Mouse (Mus musculus): Measurements from ENCODE around the gene Vgf. TPM values are rescaled to one million over a fixed set of nuclear protein-coding genes. Genes with fewer than 3 reads are reported as not detected.

The Vgf gene
- total RNA-seq (2021): 100 to 1,000 TPM; 278 to 317 TPM
- long read RNA-seq, experiment 1, transcript Vgf-201 (2 exons, 2,553 nt): major isoform, 84 of 136 reads
- long read RNA-seq, experiment 1, transcript Vgf-203 (2 exons, 581 nt): minor isoform, 15 of 136 reads
- long read RNA-seq, experiment 1, partial matches to known transcripts: 0 of 136 reads
- long read RNA-seq, experiment 1, other reads (novel, unspliced or antisense): 37 of 136 reads
- long read RNA-seq, experiment 2, transcript Vgf-203 (2 exons, 581 nt): minor isoform, 8 of 147 reads
- long read RNA-seq, experiment 2, transcript Vgf-201 (2 exons, 2,553 nt): major isoform, 95 of 147 reads
- long read RNA-seq, experiment 2, partial matches to known transcripts: 0 of 147 reads
- long read RNA-seq, experiment 2, other reads (novel, unspliced or antisense): 44 of 147 reads

- DNase-seq (ENCODE audit: low spot score in 2 of 2): no peak
- intact Hi-C loops (cut with DNase I): no loop called here
These were observed at the start of gene Vgf for GRCm38 (mm10) chr5:137026092-137026491. Vgf (plus strand) TSS chr5:137026392.

- DNase-seq (ENCODE audit: low spot score in 2 of 2): no peak
- intact Hi-C loops (cut with DNase I): no loop called here
These were observed 48.4 kb upstream of the Vgf start for GRCm38 (mm10) chr5:136977769-136978168.

- no peak for DNase-seq (ENCODE audit: low spot score in 2 of 2)
- intact Hi-C loops (cut with DNase I): no loop called here
These were observed 46.4 kb upstream of the Vgf start for GRCm38 (mm10) chr5:136979762-136980161.

GRCm38 (mm10) chr5:136980974-136981373 is 45.2 kb upstream of the Vgf start:
- intact Hi-C loops (cut with DNase I): no loop called here
- no peak for DNase-seq (ENCODE audit: low spot score in 2 of 2)

- intact Hi-C loops (cut with DNase I): no loop called here
- peak in 1 of 2 experiments; percentile 39 for DNase-seq (ENCODE audit: low spot score in 2 of 2)
These were observed 43.8 kb upstream of the Vgf start for GRCm38 (mm10) chr5:136982338-136982930.

- intact Hi-C loops (cut with DNase I): no loop called here
- no peak for DNase-seq (ENCODE audit: low spot score in 2 of 2)
These were observed 41.4 kb upstream of the Vgf start for GRCm38 (mm10) chr5:136984828-136985227.

- peak; percentile 97 to 99 for DNase-seq (ENCODE audit: low spot score in 2 of 2)
- intact Hi-C loops (cut with DNase I): no loop called here
These were observed 39.5 kb upstream of the Vgf start, which contains the start of gene Plod3 for GRCm38 (mm10) chr5:136986695-136987137. Plod3 (plus strand) TSS chr5:136987019.

GRCm38 (mm10) chr5:136987138-136987933 is 38.9 kb upstream of the Vgf start:
- DNase-seq (ENCODE audit: low spot score in 2 of 2): peak; percentile 62 to 73
- intact Hi-C loops (cut with DNase I): no loop called here

- intact Hi-C loops (cut with DNase I): no loop called here
These were observed 38.3 kb upstream of the Vgf start, which contains the start of gene Znhit1 for GRCm38 (mm10) chr5:136987934-136988271. Znhit1 (minus strand) TSS chr5:136988021.

GRCm38 (mm10) chr5:136988420-136988819 is 37.8 kb upstream of the Vgf start:
- intact Hi-C loops (cut with DNase I): no loop called here
- DNase-seq (ENCODE audit: low spot score in 2 of 2): peak; percentile 68 to 69

More at GRCm38 (mm10) chr5:136987934-136988271, 38.3 kb upstream of the Vgf start, which contains the start of gene Znhit1:
- DNase-seq (ENCODE audit: low spot score in 2 of 2): peak in 1 of 2 experiments; percentile 23

GRCm38 (mm10) chr5:136989801-136990200 is 36.4 kb upstream of the Vgf start:
- intact Hi-C loops (cut with DNase I): no loop called here
- DNase-seq (ENCODE audit: low spot score in 2 of 2): no peak

- intact Hi-C loops (cut with DNase I): no loop called here
- no peak for DNase-seq (ENCODE audit: low spot score in 2 of 2)
These were observed 26.7 kb upstream of the Vgf start for GRCm38 (mm10) chr5:136999449-136999848.

GRCm38 (mm10) chr5:137000612-137001011 is 25.6 kb upstream of the Vgf start:
- no peak for DNase-seq (ENCODE audit: low spot score in 2 of 2)
- intact Hi-C loops (cut with DNase I): no loop called here

- intact Hi-C loops (cut with DNase I): no loop called here
- no peak for DNase-seq (ENCODE audit: low spot score in 2 of 2)
These were observed 18.9 kb upstream of the Vgf start for GRCm38 (mm10) chr5:137007276-137007675.

GRCm38 (mm10) chr5:137009988-137010387 is 16.2 kb upstream of the Vgf start:
- DNase-seq (ENCODE audit: low spot score in 2 of 2): peak in 1 of 2 experiments; percentile 67
- intact Hi-C loops (cut with DNase I): no loop called here

- no peak for DNase-seq (ENCODE audit: low spot score in 2 of 2)
- intact Hi-C loops (cut with DNase I): no loop called here
These were observed 13.7 kb upstream of the Vgf start for GRCm38 (mm10) chr5:137012401-137012950.

- intact Hi-C loops (cut with DNase I): no loop called here
These were observed 10.3 kb upstream of the Vgf start for GRCm38 (mm10) chr5:137015913-137016312.

GRCm38 (mm10) chr5:137024318-137024717 is 1.9 kb upstream of the Vgf start:
- intact Hi-C loops (cut with DNase I): loop anchor here (1.0 kb wide), 1 partner anchor 84 kb away; no protein-coding TSS in a partner anchor
- DNase-seq (ENCODE audit: low spot score in 2 of 2): no peak

More at GRCm38 (mm10) chr5:137015913-137016312, 10.3 kb upstream of the Vgf start:
- no peak for DNase-seq (ENCODE audit: low spot score in 2 of 2)

GRCm38 (mm10) chr5:137025132-137025531 is 1.1 kb upstream of the Vgf start:
- DNase-seq (ENCODE audit: low spot score in 2 of 2): peak; percentile 77 to 84
- intact Hi-C loops (cut with DNase I): no loop called here
